Mouse (Mus musculus) megakaryocyte-erythroid progenitor cell, adult 5 weeks (primary cell): Measurements from ENCODE around the gene Zfp764. TPM values are rescaled to one million over a fixed set of nuclear protein-coding genes. Genes with fewer than 3 reads are reported as not detected.

Source experiments
- polyA plus RNA-seq: library from polyadenylated mRNA; stranded (reverse); fragments of >175 nt; gene quantifications from 2 replicates; pipeline ENCODE4 v1.2.3, GENCODE M21; 2012

Zfp764 gene
- polyA plus RNA-seq = 1.5 and 1.8 TPM in 2 replicates

DNA sequence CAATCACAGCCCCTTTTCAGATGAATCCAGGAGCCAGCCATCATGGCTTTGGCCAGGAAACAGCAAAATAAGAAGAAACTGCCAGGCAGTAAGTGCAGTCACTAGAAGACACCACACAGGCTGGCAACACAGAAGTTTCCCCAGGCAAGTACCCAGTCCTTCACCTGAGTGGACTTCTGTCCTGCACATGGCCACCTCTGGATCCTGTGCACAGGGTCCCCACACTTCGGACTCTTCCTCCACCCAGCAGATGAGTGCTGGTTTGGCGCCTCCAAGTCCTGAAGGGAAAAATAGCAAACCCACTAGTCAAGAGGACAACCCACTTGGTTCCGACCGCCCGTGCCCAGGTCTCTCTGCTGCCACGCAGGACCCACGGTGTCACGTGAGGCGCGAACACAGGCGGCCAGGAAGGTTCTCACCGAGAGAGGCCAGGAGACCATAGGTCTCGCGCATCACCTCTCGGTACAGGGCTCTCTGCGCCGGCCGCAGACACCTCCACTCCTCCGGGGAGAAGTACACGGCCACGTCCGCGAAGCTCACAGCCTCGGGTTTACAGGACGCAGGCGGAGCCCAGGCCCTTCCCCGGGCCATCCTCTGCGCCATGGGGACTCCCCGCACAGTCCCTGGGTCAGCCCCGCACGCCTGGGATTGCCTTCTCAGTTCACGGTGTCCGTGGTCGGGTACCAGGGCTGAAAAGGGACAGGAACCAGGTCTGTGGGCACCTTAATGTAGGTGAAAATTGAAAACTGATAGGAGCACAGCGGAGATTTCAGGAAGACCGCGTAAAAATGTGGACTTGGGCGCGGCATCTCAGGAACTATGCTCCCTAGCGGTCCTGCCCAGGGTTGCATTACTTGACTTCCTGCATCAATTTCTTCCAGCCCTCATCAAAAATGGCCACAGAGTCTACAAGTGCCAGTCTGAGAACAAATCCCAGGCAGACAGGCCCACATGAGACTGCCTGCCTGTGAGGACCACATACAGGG is at the start of gene Zfp764:
Gene Zfp764 (minus strand): TSS at position 821 of the 986 bp plus-strand sequence.

DNA sequence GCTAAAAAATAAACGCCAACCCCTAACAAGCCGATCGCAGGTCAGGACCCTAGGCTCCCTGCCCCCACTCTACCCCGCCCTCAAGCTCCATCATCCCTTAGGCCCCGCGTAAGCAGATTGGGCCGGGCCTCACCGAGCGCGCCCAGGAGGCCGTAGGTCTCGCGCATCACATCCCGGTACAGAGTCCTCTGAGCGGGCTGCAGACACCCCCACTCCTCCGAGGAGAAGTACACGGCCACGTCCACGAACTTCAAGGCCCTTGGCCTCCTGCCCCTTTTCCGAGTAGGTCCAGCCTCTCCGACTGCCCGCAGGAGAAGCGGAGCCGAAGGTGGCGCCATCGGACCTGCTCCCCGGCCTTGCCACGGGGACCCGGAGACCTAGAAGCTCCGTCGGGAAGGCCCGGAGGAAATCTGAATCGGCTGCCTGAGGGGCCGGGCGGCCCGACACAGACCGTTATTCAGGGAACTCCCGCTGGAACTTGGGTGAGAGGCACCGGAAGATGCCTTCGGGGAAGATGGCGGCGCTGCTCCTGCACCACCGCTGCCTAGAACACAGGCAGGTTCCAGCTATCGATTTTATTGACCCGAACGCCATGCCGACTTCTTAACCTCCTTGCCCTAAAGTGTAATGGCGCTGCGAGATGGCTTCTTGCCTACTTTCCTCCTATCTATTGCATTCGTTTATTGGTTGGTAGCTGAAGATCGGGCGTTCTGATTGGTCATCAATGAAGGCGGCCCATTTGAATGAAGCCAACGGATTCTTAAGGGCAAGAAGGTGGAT is 42.1 kb upstream of the Zfp764 start, which contains the start of gene Zfp689:
Gene Zfp689 (minus strand): TSS at position 638 of the 780 bp plus-strand sequence.

DNA sequence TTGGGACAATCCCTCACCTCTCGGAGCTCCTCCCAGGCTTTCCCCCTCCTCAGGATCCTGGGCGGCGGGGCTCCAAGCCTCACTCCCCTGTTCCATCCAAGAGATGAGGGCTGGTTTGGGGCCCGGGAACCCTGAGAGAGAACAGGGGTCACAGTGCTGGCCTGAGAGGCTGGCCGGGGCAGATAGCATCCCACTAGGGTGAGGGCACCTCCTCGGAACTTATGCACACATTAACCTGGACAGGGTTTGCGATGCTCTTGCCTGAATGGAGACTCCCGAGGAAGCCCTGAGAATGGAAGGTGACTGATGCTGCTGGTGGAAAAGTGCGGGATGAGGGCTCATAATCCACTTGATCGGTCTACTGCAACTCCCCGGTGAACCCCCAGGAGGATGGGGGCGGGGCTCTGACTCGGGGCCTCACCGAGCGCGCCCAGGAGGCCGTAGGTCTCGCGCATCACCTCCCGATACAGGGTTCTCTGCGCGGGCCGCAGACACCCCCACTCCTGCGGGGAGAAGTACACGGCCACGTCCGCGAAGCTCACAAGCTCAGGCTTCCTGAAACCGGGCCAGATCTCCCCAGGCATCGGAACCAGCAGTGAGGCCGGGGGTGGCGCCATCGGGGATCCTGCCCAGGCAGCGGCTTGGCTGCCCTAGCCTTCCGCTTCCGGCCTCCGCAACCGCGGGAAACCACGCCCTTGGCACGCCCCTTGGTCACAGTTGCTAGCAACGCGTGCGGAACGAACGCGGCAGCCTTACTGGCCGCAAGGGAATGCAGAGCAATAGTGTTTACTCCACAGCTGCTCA is 15.0 kb upstream of the Zfp764 start, which contains the start of gene Zfp688:
Gene Zfp688 (minus strand): TSS at position 681 of the 804 bp plus-strand sequence.

DNA sequence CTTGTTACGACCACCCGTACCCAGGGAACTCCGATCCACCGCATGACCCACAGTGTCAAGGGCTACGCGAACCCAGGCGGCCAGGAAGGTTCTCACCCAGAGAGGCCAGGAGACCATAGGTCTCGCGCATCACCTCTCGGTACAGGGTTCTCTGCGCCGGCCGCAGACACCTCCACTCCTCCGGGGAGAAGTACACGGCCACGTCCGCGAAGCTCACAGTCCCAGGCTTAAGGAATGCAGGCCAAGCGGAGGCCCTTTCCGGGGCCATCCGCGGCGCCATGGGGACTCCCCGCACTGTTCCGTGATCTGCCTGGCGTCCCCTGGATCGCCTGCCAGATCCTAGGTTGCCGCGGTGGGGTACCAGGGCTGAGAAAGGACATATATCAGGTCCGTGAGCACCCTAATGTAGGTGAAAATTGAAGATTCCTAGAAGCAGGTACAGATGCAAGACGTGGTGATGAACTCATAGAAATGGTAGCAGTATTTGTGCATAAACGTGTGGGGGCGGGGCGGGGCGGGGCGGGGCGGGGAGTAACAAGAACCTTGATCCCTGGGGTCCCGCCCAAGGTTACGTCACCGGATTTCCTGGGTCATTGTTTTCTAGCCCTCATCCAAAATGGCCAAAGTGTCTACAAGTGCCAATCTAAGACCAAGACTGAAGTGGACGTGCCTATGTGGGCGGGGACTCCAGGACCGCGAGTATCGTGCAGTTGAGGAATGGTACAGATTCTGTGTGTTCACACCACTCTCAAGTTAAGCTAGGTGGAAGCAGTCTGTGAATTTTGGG is 13.3 kb downstream of the Zfp764 start, which contains the start of gene E430018J23Rik:
Gene E430018J23Rik (minus strand): TSS at position 473 of the 787 bp plus-strand sequence.

DNA sequence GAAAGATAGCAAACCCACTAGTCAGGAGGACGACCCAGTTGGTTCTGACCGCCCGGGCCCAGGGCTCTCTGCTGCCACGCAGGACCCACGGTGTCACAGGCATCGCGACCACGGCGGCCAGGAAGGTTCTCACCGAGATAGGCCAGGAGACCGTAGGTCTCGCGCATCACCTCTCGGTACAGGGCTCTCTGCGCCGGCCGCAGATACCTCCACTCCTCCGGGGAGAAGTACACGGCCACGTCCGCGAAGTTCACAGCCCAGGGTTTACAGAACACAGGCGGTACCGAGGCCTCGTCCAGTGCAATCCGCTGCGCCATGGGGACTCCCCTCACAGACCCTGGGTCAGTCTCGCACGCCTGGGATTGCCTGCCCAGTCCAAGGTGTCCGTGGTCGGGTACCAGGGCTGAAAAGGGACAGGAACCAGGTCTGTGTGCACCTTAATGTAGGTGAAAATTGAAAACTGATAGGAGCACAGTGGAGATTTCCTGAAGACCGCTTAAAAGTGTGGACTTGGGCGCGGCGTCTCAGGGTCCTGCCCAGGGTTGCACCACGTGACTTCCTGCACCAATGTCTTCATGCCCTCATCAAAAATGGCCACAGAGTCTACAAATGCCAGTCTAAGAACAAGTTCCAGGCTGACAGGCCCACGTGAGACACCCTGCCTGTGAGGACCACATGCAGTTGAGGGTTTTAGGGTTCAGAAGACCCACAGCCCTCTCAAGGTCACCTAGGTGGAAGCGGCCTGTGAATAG is 19.8 kb downstream of the Zfp764 start, which contains the start of gene 9130019O22Rik:
Gene 9130019O22Rik (minus strand): TSS at position 526 of the 752 bp plus-strand sequence.

DNA sequence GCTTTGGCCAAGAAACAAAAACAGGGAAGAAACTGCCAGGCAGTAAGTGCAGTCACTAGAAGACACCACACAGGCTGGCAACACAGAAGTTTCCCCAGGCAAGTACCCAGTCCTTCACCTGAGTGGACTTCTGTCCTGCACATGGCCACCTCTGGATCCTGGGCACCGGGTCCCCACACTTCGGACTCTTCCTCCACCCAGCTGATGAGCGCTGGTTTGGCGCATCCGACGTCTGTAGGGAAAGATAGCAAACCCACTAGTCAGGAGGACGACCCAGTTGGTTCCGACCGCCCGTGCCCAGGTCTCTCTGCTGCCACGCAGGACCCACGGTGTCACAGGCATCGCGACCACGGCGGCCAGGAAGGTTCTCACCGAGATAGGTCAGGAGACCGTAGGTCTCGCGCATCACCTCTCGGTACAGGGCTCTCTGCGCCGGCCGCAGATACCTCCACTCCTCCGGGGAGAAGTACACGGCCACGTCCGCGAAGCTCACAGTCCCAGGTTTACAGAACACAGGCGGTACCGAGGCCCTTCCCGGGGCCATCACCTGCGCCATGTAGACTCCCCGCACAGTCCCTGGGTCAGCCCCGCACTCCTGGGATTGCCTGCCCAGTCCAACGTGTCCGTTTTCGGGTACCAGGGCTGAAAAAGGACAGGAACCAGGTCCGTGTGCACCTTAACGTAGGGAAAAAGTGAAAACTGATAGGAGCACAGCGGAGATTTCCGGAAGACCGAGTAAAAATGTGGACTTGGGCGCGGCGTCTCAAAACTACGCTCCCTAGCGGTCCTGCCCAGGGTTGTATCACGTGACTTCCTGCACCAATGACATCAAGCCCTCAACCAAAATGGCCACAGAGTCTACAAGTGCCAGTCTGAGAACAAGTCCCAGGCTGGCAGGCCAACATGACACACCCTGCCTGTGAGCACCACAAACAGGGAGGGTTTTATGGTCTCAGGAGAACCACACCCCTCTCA is 31.1 kb downstream of the Zfp764 start, which contains the start of gene Zfp747:
Gene Zfp747 (minus strand): TSS at position 780 of the 975 bp plus-strand sequence.

Other genes with a start within 250 kb of the Zfp764 start
- 56.3 and 72.8 TPM in 2 replicates for gene Cd2bp2, start 210.8 kb downstream of the Zfp764 start, polyA plus RNA-seq
- gene Tbc1d10b, start 198.4 kb downstream of the Zfp764 start, polyA plus RNA-seq = 65.6 and 68.1 TPM in 2 replicates
- gene Mylpf, start 197.9 kb downstream of the Zfp764 start, polyA plus RNA-seq = 1.6 and 3.1 TPM in 2 replicates
- 21.1 and 24.7 TPM in 2 replicates for gene Zfp553, start 173.8 kb downstream of the Zfp764 start, polyA plus RNA-seq
- gene Sept1, start 173.7 kb downstream of the Zfp764 start, polyA plus RNA-seq = 148 and 225 TPM in 2 replicates
- gene Zfp771, start 162.5 kb downstream of the Zfp764 start, polyA plus RNA-seq = 82.3 and 89.5 TPM in 2 replicates
- 154 and 169 TPM in 2 replicates for gene Dctpp1, start 146.1 kb downstream of the Zfp764 start, polyA plus RNA-seq
- 27.0 and 35.1 TPM in 2 replicates for gene Sephs2, start 132.8 kb downstream of the Zfp764 start, polyA plus RNA-seq
- gene Itgal, start 110.6 kb downstream of the Zfp764 start, polyA plus RNA-seq = 25.1 and 29.6 TPM in 2 replicates
- 29.2 and 33.9 TPM in 2 replicates for gene Zfp768, start 61.2 kb downstream of the Zfp764 start, polyA plus RNA-seq
- 5.6 and 7.2 TPM in 2 replicates for gene Zfp747, start 30.8 kb downstream of the Zfp764 start, polyA plus RNA-seq
- gene 9130019O22Rik, start 19.7 kb downstream of the Zfp764 start, polyA plus RNA-seq = 0.43 and 0.74 TPM in 2 replicates
- 8.6 and 11.3 TPM in 2 replicates for gene E430018J23Rik, start 13.2 kb downstream of the Zfp764 start, polyA plus RNA-seq
- gene Zfp688, start 15.2 kb upstream of the Zfp764 start, polyA plus RNA-seq = 11.3 and 11.9 TPM in 2 replicates
- gene Zfp689, start 42.3 kb upstream of the Zfp764 start, polyA plus RNA-seq = 11.6 and 13.2 TPM in 2 replicates
- gene Prr14, start 52.8 kb upstream of the Zfp764 start, polyA plus RNA-seq = 92.8 and 98.3 TPM in 2 replicates
- gene Fbrs, start 72.4 kb upstream of the Zfp764 start, polyA plus RNA-seq = 625 and 719 TPM in 2 replicates
- gene Srcap, start 105.2 kb upstream of the Zfp764 start, polyA plus RNA-seq = 35.3 and 51.2 TPM in 2 replicates
- gene Gm42715, start 112.8 kb upstream of the Zfp764 start, polyA plus RNA-seq = 30.8 and 43.6 TPM in 2 replicates
- 1.3 and 2.0 TPM in 2 replicates for gene Tmem265, start 154.6 kb upstream of the Zfp764 start, polyA plus RNA-seq
- gene Phkg2, start 166.5 kb upstream of the Zfp764 start, polyA plus RNA-seq = 75.3 and 94.9 TPM in 2 replicates
- 2.8 and 5.3 TPM in 2 replicates for gene Ccdc189, start 181.8 kb upstream of the Zfp764 start, polyA plus RNA-seq
- 51.4 and 68.4 TPM in 2 replicates for gene Rnf40, start 181.9 kb upstream of the Zfp764 start, polyA plus RNA-seq
- 22.5 and 24.1 TPM in 2 replicates for gene Zfp629, start 209.0 kb upstream of the Zfp764 start, polyA plus RNA-seq